Mouse (Mus musculus): Measurements from ENCODE around the gene Spindoc.

DNA sequence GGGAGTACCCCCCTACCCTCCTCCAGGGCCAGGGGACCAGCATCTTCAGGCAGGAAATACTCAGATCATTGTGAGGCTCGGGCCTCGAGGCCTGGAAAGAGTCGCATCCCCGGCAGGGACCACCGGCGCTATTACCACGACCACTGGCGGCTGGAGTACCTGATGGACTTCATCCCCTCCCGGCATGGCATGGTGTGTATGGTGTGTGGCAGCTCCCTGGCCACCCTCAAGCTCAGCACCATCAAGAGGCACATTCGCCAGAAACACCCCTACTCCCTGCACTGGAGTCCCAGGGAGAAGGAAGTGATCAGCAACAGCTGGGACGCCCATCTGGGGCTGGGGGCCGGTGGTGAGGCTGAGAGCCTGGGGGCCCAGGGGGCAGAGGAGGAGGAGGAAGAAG, 37.3 kb upstream of the Spindoc start:
- TF ChIP-seq POLR2A (IDR thresholded peaks at IDR 0.05; ENCODE audit: low read depth, low read length) (no peak), CTCF (IDR thresholded peaks at IDR 0.05; ENCODE audit: extremely low read depth, insufficient read depth, insufficient read length, insufficient replicate concordance) (no peak)

Data from spleen, adult 2 months (tissue).